Mouse (Mus musculus) forebrain, embryonic 11.5 days (tissue): ENCODE measurements at regions not wholly inside any gene's neighbourhood (a gene's known extent, or its start where the extent isn't known, plus 50 kb on each side); places are given as distances from the start of the nearest gene placed in this dataset.

ENCODE experiments used
- ATAC-seq: fragments of 200-750 bp; cut with Nextera tagmentation; replicated peaks from 2 replicates; pipeline ENCODE4 v1.8.0; 2017; ENCODE audit warnings: moderate TSS enrichment; ENCODE audit not compliant: low FRiP score
- DNase-seq: peaks from one replicate; pipeline ENCODE4 v3.0.0-alpha.2; 2017; ENCODE audit warnings: low spot score
- H3K27ac ChIP-seq: fragments of 300-500 bp; sonication (generic); 2 replicates; pipeline ENCODE4 v1.5.1; 2014; ENCODE audit warnings: low read depth, low read length
- H3K27me3 ChIP-seq: fragments of 300-500 bp; sonication (generic); 2 replicates; pipeline ENCODE4 v1.6.1; 2014; ENCODE audit warnings: mild to moderate bottlenecking, low read length, mixed read lengths; ENCODE audit not compliant: control insufficient read depth, insufficient read depth
- H3K36me3 ChIP-seq: fragments of 300-500 bp; sonication (generic); 2 replicates; pipeline ENCODE4 v1.6.1; 2014; ENCODE audit warnings: mild to moderate bottlenecking, low read length, moderate library complexity, mixed read lengths; ENCODE audit not compliant: control insufficient read depth, insufficient read depth
- H3K4me1 ChIP-seq: fragments of 300-500 bp; sonication (generic); replicated peaks from 2 replicates; pipeline ENCODE4 v1.6.1; 2014; ENCODE audit warnings: low read length, mixed read lengths; ENCODE audit not compliant: control insufficient read depth, insufficient read depth
- H3K4me2 ChIP-seq: fragments of 300-500 bp; sonication (generic); 2 replicates; pipeline ENCODE4 v1.6.1; 2014; ENCODE audit warnings: low read depth, mild to moderate bottlenecking, low read length, moderate library complexity, mixed read lengths; ENCODE audit not compliant: severe bottlenecking
- H3K4me3 ChIP-seq: fragments of 300-500 bp; sonication (generic); 2 replicates; pipeline ENCODE4 v1.5.1; 2014; ENCODE audit warnings: low read depth, low read length
- H3K9ac ChIP-seq: fragments of 300-500 bp; sonication (generic); 2 replicates; pipeline ENCODE4 v1.6.1; 2014; ENCODE audit warnings: low read length
- H3K9me3 ChIP-seq: fragments of 300-500 bp; sonication (generic); 2 replicates; pipeline ENCODE4 v1.6.1; 2016; ENCODE audit warnings: low read length, mixed read lengths; ENCODE audit not compliant: control insufficient read depth
- WGBS: fragments of 180-500 bp; shearing (Covaris S2); extraction: QIAGEN DNeasy Blood & Tissue Kit; methylation state at CpG from one replicate; pipeline ENCODE4 v1.1.7; 2014; 5-methylcytosine and 5-hydroxymethylcytosine counted together

- no peaks in the 10 kb centered on the region for H3K36me3 ChIP-seq
- DNase-seq (no peak), ATAC-seq (no peak)
- H3K9ac ChIP-seq: no peak overlapping the region
- H3K4me2 ChIP-seq: no peak overlapping the region
- no peak overlapping the region for H3K4me3 ChIP-seq
- H3K27ac ChIP-seq: no peak overlapping the region
- H3K4me1 ChIP-seq: no peaks in the 10 kb centered on the region
- WGBS: 58% methylated on average over 1 of the region's 1 CpGs
- no peaks in the 10 kb centered on the region for H3K27me3 ChIP-seq
- H3K9me3 ChIP-seq: no peaks in the 10 kb centered on the region
Measured at GRCm38 (mm10) chr13:20009164-20009563, 81.2 kb upstream of the Elmo1 start.

GRCm38 (mm10) chr13:20007561-20007960 is 82.8 kb upstream of the Elmo1 start:
- Histone ChIP-seq H3K27me3 (no peaks in the 10 kb centered on the region), H3K27ac (no peak overlapping the region), H3K4me3 (no peak overlapping the region), H3K9ac (no peak overlapping the region), H3K36me3 (no peaks in the 10 kb centered on the region), H3K9me3 (no peaks in the 10 kb centered on the region), H3K4me2 (no peak overlapping the region), H3K4me1 (no peaks in the 10 kb centered on the region)
- 92% methylated on average over 2 of the region's 2 CpGs for WGBS
- ATAC-seq (no peak), DNase-seq (no peak)

- no peaks in the 10 kb centered on the region; the same call in 1 of the 2 replicates for H3K9me3 ChIP-seq
- WGBS: 65% methylated on average over 2 of the region's 2 CpGs
- no peak for ATAC-seq
- no peaks in the 10 kb centered on the region for H3K27me3 ChIP-seq
- no peak overlapping the region for H3K27ac ChIP-seq
- no peak overlapping the region for H3K4me3 ChIP-seq
- no peak for DNase-seq
- H3K4me2 ChIP-seq: no peak overlapping the region
- no peaks in the 10 kb centered on the region for H3K4me1 ChIP-seq
- no peaks in the 10 kb centered on the region for H3K36me3 ChIP-seq
- no peak overlapping the region for H3K9ac ChIP-seq
Measured at GRCm38 (mm10) chr13:19997606-19998005, 92.8 kb upstream of the Elmo1 start.

GRCm38 (mm10) chr13:19975621-19976020 is 114.8 kb upstream of the Elmo1 start:
- no peak for DNase-seq
- no peak overlapping the region for H3K27ac ChIP-seq

GRCm38 (mm10) chr13:19966566-19966965 is 123.8 kb upstream of the Elmo1 start:
- no peak overlapping the region for H3K4me3 ChIP-seq
- H3K36me3 ChIP-seq: no peaks in the 10 kb centered on the region
- ATAC-seq: no peak
- no peak overlapping the region for H3K27ac ChIP-seq
- no peaks in the 10 kb centered on the region for H3K9me3 ChIP-seq
- H3K9ac ChIP-seq: no peak overlapping the region
- WGBS: 93% methylated on average over 1 of the region's 1 CpGs
- H3K4me2 ChIP-seq: no peak overlapping the region
- H3K27me3 ChIP-seq: no peaks in the 10 kb centered on the region
- H3K4me1 ChIP-seq: no peaks in the 10 kb centered on the region
- DNase-seq: no peak

More at GRCm38 (mm10) chr13:19975621-19976020, 114.8 kb upstream of the Elmo1 start:
- no peaks in the 10 kb centered on the region for H3K9me3 ChIP-seq
- no peak for ATAC-seq
- H3K4me1 ChIP-seq: no peaks in the 10 kb centered on the region
- no peaks in the 10 kb centered on the region for H3K36me3 ChIP-seq
- H3K9ac ChIP-seq: no peak overlapping the region
- H3K4me3 ChIP-seq: no peak overlapping the region
- no peak overlapping the region for H3K4me2 ChIP-seq
- H3K27me3 ChIP-seq: no peaks in the 10 kb centered on the region

GRCm38 (mm10) chr13:19963031-19963430 is 127.4 kb upstream of the Elmo1 start:
- Histone ChIP-seq H3K9ac (no peak overlapping the region), H3K4me3 (no peak overlapping the region), H3K4me1 (no peaks in the 10 kb centered on the region), H3K4me2 (no peak overlapping the region), H3K27ac (no peak overlapping the region), H3K27me3 (no peaks in the 10 kb centered on the region), H3K36me3 (no peaks in the 10 kb centered on the region), H3K9me3 (no peaks in the 10 kb centered on the region)
- no peak for ATAC-seq
- DNase-seq: no peak
- WGBS: 51% methylated on average over 3 of the region's 3 CpGs

GRCm38 (mm10) chr13:19928761-19929160 is 104.7 kb upstream of the Gpr141 start:
- no peak overlapping the region for H3K4me3 ChIP-seq
- 92% methylated on average over 6 of the region's 6 CpGs for WGBS
- DNase-seq (no peak), ATAC-seq (no peak)
- no peaks in the 10 kb centered on the region for H3K27me3 ChIP-seq
- H3K4me2 ChIP-seq: no peak overlapping the region
- H3K4me1 ChIP-seq: no peaks in the 10 kb centered on the region
- H3K36me3 ChIP-seq: no peaks in the 10 kb centered on the region
- H3K9ac ChIP-seq: no peak overlapping the region
- no peaks in the 10 kb centered on the region for H3K9me3 ChIP-seq
- no peak overlapping the region for H3K27ac ChIP-seq

GRCm38 (mm10) chr13:19927807-19928206 is 103.8 kb upstream of the Gpr141 start:
- 89% methylated on average over 3 of the region's 3 CpGs for WGBS
- DNase-seq: no peak
- no peaks in the 10 kb centered on the region for H3K27me3 ChIP-seq

GRCm38 (mm10) chr13:19921084-19921827 is 97.2 kb upstream of the Gpr141 start:
- DNase-seq: no peak
- ATAC-seq: peak; percentile 56; the same call in 1 of the 2 replicates
- no peaks in the 10 kb centered on the region for H3K9me3 ChIP-seq

More at GRCm38 (mm10) chr13:19927807-19928206, 103.8 kb upstream of the Gpr141 start:
- H3K9ac ChIP-seq: no peak overlapping the region
- no peaks in the 10 kb centered on the region for H3K36me3 ChIP-seq
- no peaks in the 10 kb centered on the region for H3K9me3 ChIP-seq
- ATAC-seq: no peak
- H3K27ac ChIP-seq: no peak overlapping the region
- H3K4me2 ChIP-seq: no peak overlapping the region
- no peaks in the 10 kb centered on the region for H3K4me1 ChIP-seq
- no peak overlapping the region for H3K4me3 ChIP-seq

More at GRCm38 (mm10) chr13:19921084-19921827, 97.2 kb upstream of the Gpr141 start:
- no peak overlapping the region for H3K9ac ChIP-seq
- H3K27ac ChIP-seq: no peak overlapping the region
- no peak overlapping the region for H3K4me3 ChIP-seq
- WGBS: 87% methylated on average over 1 of the region's 1 CpGs
- no peaks in the 10 kb centered on the region for H3K36me3 ChIP-seq
- H3K4me2 ChIP-seq: no peak overlapping the region
- H3K27me3 ChIP-seq: no peaks in the 10 kb centered on the region
- no peaks in the 10 kb centered on the region for H3K4me1 ChIP-seq
